In the genomic region with DNA sequence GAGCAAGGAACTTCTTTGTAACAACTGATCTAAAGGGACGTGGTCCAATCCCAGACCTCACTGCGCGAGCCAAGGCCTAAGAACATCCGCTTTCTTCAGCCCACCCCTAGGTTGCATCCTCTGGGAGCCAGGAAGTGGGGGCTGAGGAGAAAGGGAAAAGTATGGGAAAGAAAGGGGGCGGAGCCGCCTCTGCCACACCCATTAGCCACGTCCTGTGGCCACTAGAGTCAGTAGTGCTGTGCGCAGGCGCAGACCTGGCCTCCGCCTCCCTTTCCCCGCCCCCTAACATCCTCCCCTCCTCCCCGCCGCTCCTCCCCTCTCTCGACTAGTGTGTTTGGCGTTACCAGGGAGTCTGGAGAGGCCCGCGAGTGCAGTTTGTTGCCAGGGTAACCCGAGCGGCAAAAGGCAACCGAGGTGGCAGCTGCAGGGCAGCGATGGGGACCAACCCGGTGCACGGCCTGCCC, we compare ENCODE assay signal across 8 mouse cellular contexts. TPM values are rescaled to one million over a fixed set of nuclear protein-coding genes. Genes with fewer than 3 reads are reported as not detected.
DNase-seq lines count a peak whose midpoint lies in the region; ATAC-seq and TF ChIP-seq lines count a peak whose summit lies in the region.

Gene Efhc1, plus strand, starts transcription at position 327 of the 464 bp plus-strand sequence.

- no peaks in the 10 kb centered on the region for H3K36me3 ChIP-seq in MEL (ENCODE audit: control insufficient read depth in 1 of 2, insufficient read depth in 2 of 2, low read length in 2 of 2)
- H3K36me3 ChIP-seq in forebrain, postnatal 0 days (ENCODE audit: insufficient read depth) = no peaks in the 10 kb centered on the region
- H3K36me3 ChIP-seq in neural tube, embryonic 15.5 days = no peaks in the 10 kb centered on the region

- ATAC-seq in forebrain, postnatal 0 days = peak; percentile 97
- ATAC-seq in neural tube, embryonic 15.5 days (ENCODE audit: low FRiP score) = peak; percentile 98

- H3K4me2 ChIP-seq in forebrain, postnatal 0 days (ENCODE audit: low read depth) = peak within 1 kb of the TSS; percentile 61
- peak within 1 kb of the TSS; percentile 70 for H3K4me2 ChIP-seq in neural tube, embryonic 15.5 days

- under 1% methylated on average over 22 of the region's 23 CpGs for WGBS in cerebellum, adult 2 months
- 2% methylated on average over 23 of the region's 23 CpGs for WGBS in forebrain, postnatal 0 days
- WGBS in neural tube, embryonic 15.5 days = under 1% methylated on average over 21 of the region's 23 CpGs

- H3K9ac ChIP-seq in MEL (ENCODE audit: control insufficient read depth, low read depth, low read length, poor library complexity, severe bottlenecking) = peak within 1 kb of the TSS; percentile 7; the same call in 1 of the 2 replicates
- H3K9ac ChIP-seq in forebrain, postnatal 0 days = peak within 1 kb of the TSS; percentile 74
- peak within 1 kb of the TSS; percentile 56 for H3K9ac ChIP-seq in neural tube, embryonic 15.5 days (replicated peaks)

- no peaks in the 10 kb centered on the region for H3K4me1 ChIP-seq in MEL (ENCODE audit: control insufficient read depth in 1 of 2, insufficient read depth in 2 of 2, low read length in 2 of 2)
- H3K4me1 ChIP-seq in cerebellum, adult 2 months (ENCODE audit: control insufficient read depth, insufficient read depth, low read length) = 0 out of 2 replicates have a peak, but pooled peaks cover 3% of the 10 kb centered on the region
- 0 out of 2 replicates have a peak, but pooled peaks cover 3% of the 10 kb centered on the region for H3K4me1 ChIP-seq in forebrain, postnatal 0 days (ENCODE audit: insufficient read depth)
- peaks cover 13% of the 10 kb centered on the region for H3K4me1 ChIP-seq in neural tube, embryonic 15.5 days

- no peak for TF ChIP-seq RAD21 in MEL (IDR thresholded peaks at IDR 0.05; ENCODE audit: low read depth, low read length)

- intact Hi-C loops in heart, postnatal 36 days (cut with DNase I) = loop anchor here (2.0 kb wide), 1 partner anchor 129 kb away; no protein-coding TSS in a partner anchor

- TF ChIP-seq CTCF in MEL (IDR thresholded peaks at IDR 0.05 in 2 of 3, conservative IDR thresholded peaks at IDR 0.05 in 1 of 3; ENCODE audit: control insufficient read depth in 1 of 3, insufficient read depth in 1 of 3, low read depth in 2 of 3, low read length in 3 of 3, poor library complexity in 1 of 3, severe bottlenecking in 1 of 3) = no peak
- no peak for TF ChIP-seq CTCF in cerebellum, adult 2 months (IDR thresholded peaks at IDR 0.05; ENCODE audit: borderline replicate concordance, insufficient read depth, low read depth, low read length)
- TF ChIP-seq CTCF in forebrain, postnatal 0 days (IDR thresholded peaks at IDR 0.05; ENCODE audit: low read depth) = no peak

- peaks cover 0 to 5% of the 10 kb centered on the region in 2 experiments; a peak in 2 of 4 replicates for H3K27me3 ChIP-seq in MEL (ENCODE audit: control insufficient read depth in 1 of 2, insufficient read depth in 2 of 2, low read length in 2 of 2)
- H3K27me3 ChIP-seq in cerebellum, adult 2 months (ENCODE audit: control insufficient read depth, insufficient read depth, low read length) = no peaks in the 10 kb centered on the region
- H3K27me3 ChIP-seq in forebrain, postnatal 0 days (ENCODE audit: insufficient read depth, low read length) = no peaks in the 10 kb centered on the region
- H3K27me3 ChIP-seq in neural tube, embryonic 15.5 days (replicated peaks) = no peaks in the 10 kb centered on the region

- no peak for TF ChIP-seq EP300 in MEL (IDR thresholded peaks at IDR 0.05; ENCODE audit: low read depth in 1 of 2, low read length in 2 of 2)

- TF ChIP-seq POLR2A in MEL (IDR thresholded peaks at IDR 0.05; ENCODE audit: control insufficient read depth in 1 of 2, insufficient read depth in 1 of 2, low read depth in 1 of 2, low read length in 2 of 2, poor library complexity in 1 of 2) = no peak
- peak; percentile 35; the same call in 1 of the 2 replicates for TF ChIP-seq POLR2A in cerebellum, adult 2 months (IDR thresholded peaks at IDR 0.05; ENCODE audit: borderline replicate concordance, insufficient read depth, low read length)

- peak within 1 kb of the TSS; percentile 43 to 62 for H3K4me3 ChIP-seq in MEL (ENCODE audit: control insufficient read depth in 1 of 2, insufficient read depth in 1 of 2, low read depth in 2 of 2, low read length in 2 of 2)
- H3K4me3 ChIP-seq in cerebellum, adult 2 months (replicated peaks; ENCODE audit: insufficient read depth, low read depth, low read length) = peak within 1 kb of the TSS; percentile 60
- peak within 1 kb of the TSS; percentile 55 for H3K4me3 ChIP-seq in forebrain, postnatal 0 days (ENCODE audit: low read depth, low read length)
- H3K4me3 ChIP-seq in neural tube, embryonic 15.5 days (replicated peaks) = peak within 1 kb of the TSS; percentile 51

- peak; percentile 68 for DNase-seq in MEL (ENCODE audit: low read depth, low spot score)
- DNase-seq in cerebellum, adult 2 months = peak; percentile 89 to 91
- peak; percentile 97 for DNase-seq in forebrain, postnatal 0 days
- DNase-seq in heart, postnatal 36 days = peak; percentile 89 to 90
- peak; percentile 91 to 97 for DNase-seq in layer of hippocampus, adult 18-20 months (ENCODE audit: low spot score in 2 of 2)
- DNase-seq in lung, adult 18-20 months = peak; percentile 94 to 96
- peak; percentile 97 for DNase-seq in testis, postnatal 10 days (ENCODE audit: low spot score)

- no peaks in the 10 kb centered on the region for H3K79me2 ChIP-seq in MEL (ENCODE audit: control insufficient read depth, insufficient read depth, low read length, poor library complexity)

- no peak within 1 kb of the TSS for H3K27ac ChIP-seq in MEL (ENCODE audit: control insufficient read depth, low read depth, low read length)
- no peak within 1 kb of the TSS; the same call in 1 of the 2 replicates for H3K27ac ChIP-seq in cerebellum, adult 2 months (ENCODE audit: insufficient read depth, low read length)
- peak within 1 kb of the TSS; percentile 81 for H3K27ac ChIP-seq in forebrain, postnatal 0 days (ENCODE audit: low read depth, low read length)
- peak within 1 kb of the TSS; percentile 82 for H3K27ac ChIP-seq in neural tube, embryonic 15.5 days (replicated peaks)

- H3K9me3 ChIP-seq in MEL (replicated peaks; ENCODE audit: insufficient read depth, low read length) = no peaks in the 10 kb centered on the region
- H3K9me3 ChIP-seq in forebrain, postnatal 0 days (ENCODE audit: low read length) = no peaks in the 10 kb centered on the region
- H3K9me3 ChIP-seq in neural tube, embryonic 15.5 days (replicated peaks) = no peaks in the 10 kb centered on the region

TF ChIP-seq in MEL, 35 proteins besides CTCF, POLR2A, EP300 and RAD21:
- TF ChIP-seq SIN3A (IDR thresholded peaks at IDR 0.05; ENCODE audit: low read length) (0 out of 2 replicates have a peak, but pooled peaks have one; percentile 22), NRF1 (IDR thresholded peaks at IDR 0.05; ENCODE audit: insufficient read depth, low read depth, low read length, poor library complexity, severe bottlenecking) (peak; percentile 63), GABPA (IDR thresholded peaks at IDR 0.05; ENCODE audit: low read depth, low read length) (no peak)

RNA-seq across cellular contexts. Expression of gene Efhc1, which starts in this region (rescaled TPM):
- total RNA-seq in MEL (2012; rRNA removed) = not detected in 2 replicates
- polyA plus RNA-seq in MEL (2012; ENCODE audit: insufficient read depth in 1 of 2, insufficient read length in 2 of 2, low read depth in 1 of 2, low replicate concordance in 2 of 2, missing spikeins in 1 of 2) = not detected
- polyA plus RNA-seq in cerebellum, adult 2 months (2012; rRNA removed) = 2.1 and 3.0 TPM in 2 replicates
- 3.0 and 7.6 TPM in 2 replicates for total RNA-seq in forebrain, postnatal 0 days (2014; rRNA removed)
- 2.2 and 3.1 TPM in 2 replicates for polyA plus RNA-seq in forebrain, postnatal 0 days (2015; fragmentation: Nextera tagmentation; extraction: Ambion mirVana)
- total RNA-seq in heart, postnatal 36 days (2021) = 1 to 10 TPM in 1 of 2 experiments, under 1 TPM in 1; 0.92 to 1.6 TPM
- 1 to 10 TPM; 1.2 to 1.8 TPM for total RNA-seq in layer of hippocampus, adult 18-20 months (2021)
- 1.3 and 1.9 TPM in 2 replicates for polyA plus RNA-seq in neural tube, embryonic 15.5 days (2015; fragmentation: Nextera tagmentation; extraction: Ambion mirVana)

Comparison
In these comparisons a context has a peak if more than half of its experiments do, and no peak if none do; other contexts are left out.
1. Peak in DNase-seq, H3K4me3 ChIP-seq and H3K9ac ChIP-seq in MEL; RNA of the gene not detected or under 1 TPM.
2. H3K27ac ChIP-seq: peak in forebrain, postnatal 0 days (single experiment) and neural tube, embryonic 15.5 days (single experiment); none in MEL (single experiment) and cerebellum, adult 2 months (single experiment).
3. H3K9ac ChIP-seq: peak in every context shown above with its lines; median percentile 74 in forebrain, postnatal 0 days; 56 in neural tube, embryonic 15.5 days; 7 in MEL.
4. Peak in every context shown above with its lines, with median percentiles within 50 percentile points of each other: DNase-seq and H3K4me3 ChIP-seq.